Mouse (Mus musculus) intestine, postnatal 0 days (tissue): ENCODE data around the gene Spout1. TPM values are rescaled to one million over a fixed set of nuclear protein-coding genes. Genes with fewer than 3 reads are reported as not detected.

Experiments used
- ATAC-seq: fragments of 200-750 bp; cut with Nextera tagmentation; 2 replicates; pipeline ENCODE4 v1.8.0; 2017; ENCODE audit warnings: mild to moderate bottlenecking, moderate TSS enrichment, moderate library complexity
- H3K27ac ChIP-seq: fragments of 300-500 bp; sonication (generic); 2 replicates; pipeline ENCODE4 v1.5.1; 2014; ENCODE audit warnings: mild to moderate bottlenecking, low read depth, low read length, moderate library complexity
- H3K27me3 ChIP-seq: fragments of 300-500 bp; sonication (generic); replicated peaks from 2 replicates; pipeline ENCODE4 v1.6.1; 2014; ENCODE audit warnings: low read length, mixed read lengths; ENCODE audit not compliant: control insufficient read depth, insufficient read depth
- H3K36me3 ChIP-seq: fragments of 300-500 bp; sonication (generic); 2 replicates; pipeline ENCODE4 v1.6.1; 2014; ENCODE audit warnings: mild to moderate bottlenecking, moderate library complexity; ENCODE audit not compliant: control insufficient read depth, insufficient read depth
- H3K4me1 ChIP-seq: fragments of 300-500 bp; sonication (generic); replicated peaks from 2 replicates; pipeline ENCODE4 v1.6.1; 2014; ENCODE audit warnings: antibody characterized with exemption, low read length, mixed read lengths; ENCODE audit not compliant: control insufficient read depth, insufficient read depth
- H3K4me2 ChIP-seq: fragments of 300-500 bp; sonication (generic); replicated peaks from 2 replicates; pipeline ENCODE4 v1.6.1; 2014; ENCODE audit warnings: low read depth, mild to moderate bottlenecking, moderate library complexity
- H3K4me3 ChIP-seq: fragments of 300-500 bp; sonication (generic); 2 replicates; pipeline ENCODE4 v1.5.1; 2014; ENCODE audit warnings: low read depth, low read length
- H3K9ac ChIP-seq: fragments of 300-500 bp; sonication (generic); 2 replicates; pipeline ENCODE4 v1.6.1; 2014; ENCODE audit warnings: mild to moderate bottlenecking, low read depth, low read length
- H3K9me3 ChIP-seq: fragments of 300-500 bp; sonication (generic); 2 replicates; pipeline ENCODE4 v1.6.1; 2016; ENCODE audit warnings: mixed run types; ENCODE audit not compliant: control insufficient read depth
- CTCF ChIP-seq: sonication (generic); IDR thresholded peaks from 2 replicates; pipeline ENCODE4 v1.5.1; 2016; ENCODE audit warnings: low read depth, mild to moderate bottlenecking, control low read depth, antibody characterized with exemption, moderate library complexity
- whole genome bisulfite sequencing: fragments of 180-500 bp; shearing (Covaris S2); extraction: QIAGEN DNeasy Blood & Tissue Kit; methylation state at CpG from one replicate; pipeline ENCODE4 v1.1.7; 2014; 5-methylcytosine and 5-hydroxymethylcytosine counted together
- polyA plus RNA-seq: library from polyadenylated mRNA; unstranded; fragments of >200 nt; fragmentation: Nextera tagmentation; extraction: Ambion mirVana; gene quantifications from 2 replicates; pipeline ENCODE4 v1.2.1, GENCODE M21; 2015

Spout1 gene
- polyA plus RNA-seq, 1 experiment from 2014 or later, result 17.3 TPM

- Histone ChIP-seq H3K4me3 (no peak overlapping the region), H3K4me2 (0 out of 2 replicates have a peak overlapping the region, but pooled peaks have one; percentile 28), H3K27ac (peak overlapping the region; percentile 88), H3K4me1 (peaks cover 8% of the 10 kb centered on the region; the same call in 1 of the 2 replicates), H3K9me3 (no peaks in the 10 kb centered on the region), H3K9ac (no peak overlapping the region), H3K36me3 (no peaks in the 10 kb centered on the region), H3K27me3 (no peaks in the 10 kb centered on the region)
- 39% methylated on average over 5 of the region's 5 CpGs for WGBS
- TF ChIP-seq CTCF, result no peak
- ATAC-seq, result peak; percentile 2; the same call in 1 of the 2 replicates
Measured at GRCm38 (mm10) chr2:30200388-30200925, 22.2 kb upstream of the Spout1 start.

- Histone ChIP-seq H3K9ac (no peak overlapping the region), H3K4me3 (no peak overlapping the region), H3K36me3 (no peaks in the 10 kb centered on the region), H3K9me3 (no peaks in the 10 kb centered on the region), H3K27ac (peak overlapping the region; percentile 88), H3K27me3 (no peaks in the 10 kb centered on the region), H3K4me1 (peaks cover 8% of the 10 kb centered on the region; the same call in 1 of the 2 replicates), H3K4me2 (0 out of 2 replicates have a peak overlapping the region, but pooled peaks have one; percentile 28)
- no peak for TF ChIP-seq CTCF
- WGBS, result 30% methylated on average over 1 of the region's 1 CpGs
- ATAC-seq, result peak; percentile 85
Measured at GRCm38 (mm10) chr2:30199984-30200383, 21.7 kb upstream of the Spout1 start.

- Histone ChIP-seq H3K4me1 (peaks cover 8% of the 10 kb centered on the region; the same call in 1 of the 2 replicates), H3K36me3 (no peaks in the 10 kb centered on the region), H3K9me3 (no peaks in the 10 kb centered on the region), H3K27ac (peak overlapping the region; percentile 24; the same call in 1 of the 2 replicates), H3K9ac (no peak overlapping the region), H3K4me2 (no peak overlapping the region), H3K27me3 (no peaks in the 10 kb centered on the region), H3K4me3 (no peak overlapping the region)
- 49% methylated on average over 4 of the region's 4 CpGs for WGBS
- no peak for TF ChIP-seq CTCF
- 0 out of 2 replicates have a peak, but pooled peaks have one; percentile 32 for ATAC-seq
Measured at GRCm38 (mm10) chr2:30198021-30198420, 19.8 kb upstream of the Spout1 start.

GRCm38 (mm10) chr2:30194656-30195055 is 16.4 kb upstream of the Spout1 start:
- no peak for ATAC-seq
- H3K4me2 ChIP-seq, result no peak overlapping the region
- no peak overlapping the region for H3K9ac ChIP-seq
- 82% methylated on average over 3 of the region's 3 CpGs for WGBS
- no peak for TF ChIP-seq CTCF
- peaks cover 6% of the 10 kb centered on the region; the same call in 1 of the 2 replicates for H3K4me1 ChIP-seq
- H3K9me3 ChIP-seq, result no peaks in the 10 kb centered on the region
- no peak overlapping the region for H3K27ac ChIP-seq
- no peak overlapping the region for H3K4me3 ChIP-seq
- no peaks in the 10 kb centered on the region for H3K27me3 ChIP-seq
- no peaks in the 10 kb centered on the region; the same call in 1 of the 2 replicates for H3K36me3 ChIP-seq

- no peak overlapping the region for H3K4me3 ChIP-seq
- H3K36me3 ChIP-seq, result peaks cover 7% of the 10 kb centered on the region; the same call in 1 of the 2 replicates
- no peaks in the 10 kb centered on the region for H3K4me1 ChIP-seq
- no peak overlapping the region for H3K4me2 ChIP-seq
- WGBS, result 55% methylated on average over 12 of the region's 12 CpGs
- H3K27ac ChIP-seq, result peak overlapping the region; percentile 76
- TF ChIP-seq CTCF, result no peak
- no peak overlapping the region for H3K9ac ChIP-seq
- H3K27me3 ChIP-seq, result no peaks in the 10 kb centered on the region
- no peaks in the 10 kb centered on the region for H3K9me3 ChIP-seq
- peak; percentile 40 for ATAC-seq
Measured at GRCm38 (mm10) chr2:30191790-30192580, 13.7 kb upstream of the Spout1 start.

GRCm38 (mm10) chr2:30185681-30186080 is 7.4 kb upstream of the Spout1 start:
- Histone ChIP-seq H3K4me2 (no peak overlapping the region), H3K9me3 (no peaks in the 10 kb centered on the region), H3K36me3 (peaks cover 18% of the 10 kb centered on the region; the same call in 1 of the 2 replicates), H3K9ac (no peak overlapping the region), H3K27ac (no peak overlapping the region; the same call in 1 of the 2 replicates), H3K27me3 (no peaks in the 10 kb centered on the region), H3K4me1 (no peaks in the 10 kb centered on the region), H3K4me3 (no peak overlapping the region)
- 71% methylated on average over 3 of the region's 3 CpGs for WGBS
- TF ChIP-seq CTCF, result no peak
- no peak for ATAC-seq
